Mouse (Mus musculus): ENCODE data around the gene Ccndbp1. TPM values are rescaled to one million over a fixed set of nuclear protein-coding genes. Genes with fewer than 3 reads are reported as not detected.

The Ccndbp1 gene
- 48.0 and 53.6 TPM in 2 replicates for polyA plus RNA-seq (2014; fragmentation: Nextera tagmentation; extraction: Ambion mirVana)

GRCm38 (mm10) chr2:121007925-121008663 lies at the start of gene Ccndbp1:
TSS of gene Ccndbp1 (plus strand) at chr2:121008403.
- H3K4me3 ChIP-seq (ENCODE audit: low read length), result peak within 1 kb of the TSS; percentile 84
- peak within 1 kb of the TSS; percentile 72 for H3K9ac ChIP-seq (ENCODE audit: low read depth, low read length)
- ATAC-seq (ENCODE audit: low FRiP score, low TSS enrichment), result peak; percentile 98
- peaks cover 13% of the 10 kb centered on the region; the same call in 1 of the 2 replicates for H3K36me3 ChIP-seq (ENCODE audit: control insufficient read depth, insufficient read depth, low read length)
- peaks cover 7% of the 10 kb centered on the region; the same call in 1 of the 2 replicates for H3K4me1 ChIP-seq (ENCODE audit: control insufficient read depth, insufficient read depth, low read length)
- no peaks in the 10 kb centered on the region for H3K27me3 ChIP-seq (ENCODE audit: control insufficient read depth, insufficient read depth, low read length)
- no peaks in the 10 kb centered on the region for H3K9me3 ChIP-seq (ENCODE audit: control insufficient read depth, low read length)
- 2% methylated on average over 34 of the region's 34 CpGs for WGBS
- no peak within 1 kb of the TSS; the same call in 1 of the 2 replicates for H3K27ac ChIP-seq (ENCODE audit: low read depth, low read length)
- H3K4me2 ChIP-seq (replicated peaks; ENCODE audit: low read depth, low read length), result peak within 1 kb of the TSS; percentile 81

GRCm38 (mm10) chr2:120959363-120959762 lies 48.8 kb upstream of the Ccndbp1 start:
- no peaks in the 10 kb centered on the region for H3K27me3 ChIP-seq (ENCODE audit: control insufficient read depth, insufficient read depth, low read length)
- H3K36me3 ChIP-seq (ENCODE audit: control insufficient read depth, insufficient read depth, low read length), result peaks cover 29% of the 10 kb centered on the region; the same call in 1 of the 2 replicates
- H3K4me2 ChIP-seq (replicated peaks; ENCODE audit: low read depth, low read length), result no peak overlapping the region
- H3K4me3 ChIP-seq (ENCODE audit: low read length), result no peak overlapping the region
- 93% methylated on average over 2 of the region's 2 CpGs for WGBS
- ATAC-seq (ENCODE audit: low FRiP score, low TSS enrichment), result no peak
- H3K9me3 ChIP-seq (ENCODE audit: control insufficient read depth, low read length), result no peaks in the 10 kb centered on the region
- H3K4me1 ChIP-seq (ENCODE audit: control insufficient read depth, insufficient read depth, low read length), result no peaks in the 10 kb centered on the region
- H3K27ac ChIP-seq (ENCODE audit: low read depth, low read length), result no peak overlapping the region
- no peak overlapping the region for H3K9ac ChIP-seq (ENCODE audit: low read depth, low read length)

- Histone ChIP-seq H3K4me1 (ENCODE audit: control insufficient read depth, insufficient read depth, low read length) (no peaks in the 10 kb centered on the region), H3K9me3 (ENCODE audit: control insufficient read depth, low read length) (no peaks in the 10 kb centered on the region), H3K27me3 (ENCODE audit: control insufficient read depth, insufficient read depth, low read length) (no peaks in the 10 kb centered on the region), H3K4me2 (replicated peaks; ENCODE audit: low read depth, low read length) (no peak overlapping the region), H3K4me3 (ENCODE audit: low read length) (no peak overlapping the region), H3K36me3 (ENCODE audit: control insufficient read depth, insufficient read depth, low read length) (peaks cover 24% of the 10 kb centered on the region; the same call in 1 of the 2 replicates), H3K9ac (ENCODE audit: low read depth, low read length) (no peak overlapping the region), H3K27ac (ENCODE audit: low read depth, low read length) (no peak overlapping the region)
- no peak for ATAC-seq (ENCODE audit: low FRiP score, low TSS enrichment)
- 95% methylated on average over 5 of the region's 5 CpGs for WGBS
These were observed 48.4 kb upstream of the Ccndbp1 start for GRCm38 (mm10) chr2:120959827-120960226.

GRCm38 (mm10) chr2:120960261-120960660 lies 47.9 kb upstream of the Ccndbp1 start:
- no peaks in the 10 kb centered on the region for H3K27me3 ChIP-seq (ENCODE audit: control insufficient read depth, insufficient read depth, low read length)
- ATAC-seq (ENCODE audit: low FRiP score, low TSS enrichment), result no peak
- H3K9me3 ChIP-seq (ENCODE audit: control insufficient read depth, low read length), result no peaks in the 10 kb centered on the region
- no peak overlapping the region for H3K27ac ChIP-seq (ENCODE audit: low read depth, low read length)
- no peak overlapping the region for H3K9ac ChIP-seq (ENCODE audit: low read depth, low read length)
- H3K4me3 ChIP-seq (ENCODE audit: low read length), result no peak overlapping the region
- WGBS, result 98% methylated on average over 1 of the region's 1 CpGs
- peaks cover 24% of the 10 kb centered on the region; the same call in 1 of the 2 replicates for H3K36me3 ChIP-seq (ENCODE audit: control insufficient read depth, insufficient read depth, low read length)
- H3K4me1 ChIP-seq (ENCODE audit: control insufficient read depth, insufficient read depth, low read length), result no peaks in the 10 kb centered on the region
- H3K4me2 ChIP-seq (replicated peaks; ENCODE audit: low read depth, low read length), result no peak overlapping the region

- Histone ChIP-seq H3K4me1 (ENCODE audit: control insufficient read depth, insufficient read depth, low read length) (no peaks in the 10 kb centered on the region), H3K4me3 (ENCODE audit: low read length) (no peak overlapping the region), H3K27ac (ENCODE audit: low read depth, low read length) (no peak overlapping the region), H3K9me3 (ENCODE audit: control insufficient read depth, low read length) (no peaks in the 10 kb centered on the region), H3K27me3 (ENCODE audit: control insufficient read depth, insufficient read depth, low read length) (no peaks in the 10 kb centered on the region), H3K9ac (ENCODE audit: low read depth, low read length) (no peak overlapping the region), H3K36me3 (ENCODE audit: control insufficient read depth, insufficient read depth, low read length) (peaks cover 24% of the 10 kb centered on the region; the same call in 1 of the 2 replicates), H3K4me2 (replicated peaks; ENCODE audit: low read depth, low read length) (no peak overlapping the region)
- ATAC-seq (ENCODE audit: low FRiP score, low TSS enrichment), result no peak
- 93% methylated on average over 7 of the region's 7 CpGs for whole genome bisulfite sequencing
These were observed 45.1 kb upstream of the Ccndbp1 start for GRCm38 (mm10) chr2:120963110-120963509.

- no peak overlapping the region for H3K4me2 ChIP-seq (replicated peaks; ENCODE audit: low read depth, low read length)
- no peak overlapping the region for H3K4me3 ChIP-seq (ENCODE audit: low read length)
- ATAC-seq (ENCODE audit: low FRiP score, low TSS enrichment), result no peak
- H3K27me3 ChIP-seq (ENCODE audit: control insufficient read depth, insufficient read depth, low read length), result no peaks in the 10 kb centered on the region
- 89% methylated on average over 3 of the region's 3 CpGs for WGBS
- H3K27ac ChIP-seq (ENCODE audit: low read depth, low read length), result no peak overlapping the region
- no peaks in the 10 kb centered on the region for H3K9me3 ChIP-seq (ENCODE audit: control insufficient read depth, low read length)
- H3K36me3 ChIP-seq (ENCODE audit: control insufficient read depth, insufficient read depth, low read length), result peaks cover 13% of the 10 kb centered on the region; the same call in 1 of the 2 replicates
- no peak overlapping the region for H3K9ac ChIP-seq (ENCODE audit: low read depth, low read length)
- peaks cover 8% of the 10 kb centered on the region; the same call in 1 of the 2 replicates for H3K4me1 ChIP-seq (ENCODE audit: control insufficient read depth, insufficient read depth, low read length)
These were observed 42.7 kb upstream of the Ccndbp1 start for GRCm38 (mm10) chr2:120965486-120965885.

GRCm38 (mm10) chr2:120970045-120970539 lies 38.1 kb upstream of the Ccndbp1 start:
- Histone ChIP-seq H3K27ac (ENCODE audit: low read depth, low read length) (peak overlapping the region; percentile 74; the same call in 1 of the 2 replicates), H3K27me3 (ENCODE audit: control insufficient read depth, insufficient read depth, low read length) (no peaks in the 10 kb centered on the region), H3K4me1 (ENCODE audit: control insufficient read depth, insufficient read depth, low read length) (peaks cover 8% of the 10 kb centered on the region; the same call in 1 of the 2 replicates), H3K9ac (ENCODE audit: low read depth, low read length) (peak overlapping the region; percentile 92), H3K36me3 (ENCODE audit: control insufficient read depth, insufficient read depth, low read length) (no peaks in the 10 kb centered on the region; the same call in 1 of the 2 replicates), H3K9me3 (ENCODE audit: control insufficient read depth, low read length) (no peaks in the 10 kb centered on the region), H3K4me2 (replicated peaks; ENCODE audit: low read depth, low read length) (peak overlapping the region; percentile 65), H3K4me3 (ENCODE audit: low read length) (peak overlapping the region; percentile 88)
- WGBS, result under 1% methylated on average over 23 of the region's 23 CpGs
- ATAC-seq (ENCODE audit: low FRiP score, low TSS enrichment), result peak; percentile 13; the same call in 1 of the 2 replicates

- Histone ChIP-seq H3K4me1 (ENCODE audit: control insufficient read depth, insufficient read depth, low read length) (peaks cover 8% of the 10 kb centered on the region; the same call in 1 of the 2 replicates), H3K9ac (ENCODE audit: low read depth, low read length) (peak within 1 kb of the TSS; percentile 92), H3K9me3 (ENCODE audit: control insufficient read depth, low read length) (no peaks in the 10 kb centered on the region), H3K27me3 (ENCODE audit: control insufficient read depth, insufficient read depth, low read length) (no peaks in the 10 kb centered on the region), H3K27ac (ENCODE audit: low read depth, low read length) (peak within 1 kb of the TSS; percentile 74; the same call in 1 of the 2 replicates), H3K4me3 (ENCODE audit: low read length) (peak within 1 kb of the TSS; percentile 88), H3K36me3 (ENCODE audit: control insufficient read depth, insufficient read depth, low read length) (no peaks in the 10 kb centered on the region; the same call in 1 of the 2 replicates), H3K4me2 (replicated peaks; ENCODE audit: low read depth, low read length) (peak within 1 kb of the TSS; percentile 65)
- WGBS, result under 1% methylated on average over 39 of the region's 39 CpGs
- peak; percentile 87 for ATAC-seq (ENCODE audit: low FRiP score, low TSS enrichment)
These were observed 37.6 kb upstream of the Ccndbp1 start, which contains the start of gene Ubr1 for GRCm38 (mm10) chr2:120970559-120971080. TSS of gene Ubr1 (minus strand) at chr2:120970715.
